Comparison of ENCODE assay signal across 22 mouse cellular contexts in genomic region chr12:52138296-52138695, GRCm38 (mm10). TPM values are rescaled to one million over a fixed set of nuclear protein-coding genes. Genes with fewer than 3 reads are reported as not detected.
DNase-seq lines count a peak whose midpoint lies in the region; ATAC-seq lines count a peak whose summit lies in the region.
"Had no signal": no experiment of that assay in that cellular context is flagged by ENCODE, and none has a peak within 500 bp of the region (broad histone marks: within the 10 kb centered on the region; RNA-seq: fewer than 3 reads in every experiment).

No protein-coding gene starts in this region.

- DNase-seq in midbrain, embryonic 14.5 days, result peak; percentile 30
- DNase-seq in brain, adult 2 months (ENCODE audit: low read depth, low spot score), result peak; percentile 37
- peak; percentile 37 for DNase-seq in brain, embryonic 18.5 days (ENCODE audit: low read depth, low spot score)
- no peak for DNase-seq in frontal cortex, postnatal 36 days (ENCODE audit: low spot score in 2 of 2)
- DNase-seq in urinary bladder, postnatal 25 days (ENCODE audit: low spot score), result no peak
- no peak for DNase-seq in layer of hippocampus, postnatal 10 days (ENCODE audit: low spot score in 2 of 2)
- DNase-seq: adrenal gland, adult 8-10 months; adrenal gland, postnatal 36 days; cerebellum, adult 18-20 months; cerebellum, adult 9-11 months; cerebellum, postnatal 36 days; gastrocnemius, postnatal 10 days; heart, adult 18-20 months; heart, postnatal 10 days; heart, postnatal 4 days had no signal

- no peak overlapping the region for H3K27ac ChIP-seq in midbrain, embryonic 14.5 days (replicated peaks; ENCODE audit: low read depth, low read length)
- H3K27ac ChIP-seq in midbrain, embryonic 15.5 days, result no peak overlapping the region
- peak overlapping the region; percentile 32; the same call in 1 of the 2 replicates for H3K27ac ChIP-seq in forebrain, embryonic 15.5 days (replicated peaks)
- H3K27ac ChIP-seq: embryonic facial prominence, embryonic 15.5 days; heart, embryonic 10.5 days; hindbrain, embryonic 12.5 days had no signal

- H3K27me3 ChIP-seq in midbrain, embryonic 14.5 days (ENCODE audit: control insufficient read depth, insufficient read depth, low read length), result no peaks in the 10 kb centered on the region
- H3K27me3 ChIP-seq in midbrain, embryonic 15.5 days (replicated peaks), result no peaks in the 10 kb centered on the region
- H3K27me3 ChIP-seq in forebrain, embryonic 15.5 days, result no peaks in the 10 kb centered on the region
- H3K27me3 ChIP-seq: embryonic facial prominence, embryonic 15.5 days; hindbrain, embryonic 12.5 days had no signal

- no peaks in the 10 kb centered on the region for H3K4me1 ChIP-seq in midbrain, embryonic 14.5 days (ENCODE audit: control insufficient read depth, insufficient read depth, low read length)
- H3K4me1 ChIP-seq in midbrain, embryonic 15.5 days, result 0 out of 2 replicates have a peak, but pooled peaks cover 3% of the 10 kb centered on the region
- H3K4me1 ChIP-seq in forebrain, embryonic 15.5 days, result peaks cover 23% of the 10 kb centered on the region
- H3K4me1 ChIP-seq: embryonic facial prominence, embryonic 15.5 days; heart, embryonic 10.5 days had no signal

- no peak overlapping the region for H3K4me3 ChIP-seq in midbrain, embryonic 14.5 days (replicated peaks; ENCODE audit: low read depth, low read length)
- H3K4me3 ChIP-seq in midbrain, embryonic 15.5 days, result no peak overlapping the region
- no peak overlapping the region for H3K4me3 ChIP-seq in forebrain, embryonic 15.5 days
- H3K4me3 ChIP-seq: embryonic facial prominence, embryonic 15.5 days; heart, embryonic 10.5 days; hindbrain, embryonic 12.5 days had no signal

- H3K9me3 ChIP-seq in midbrain, embryonic 14.5 days (ENCODE audit: control insufficient read depth, low read length), result no peaks in the 10 kb centered on the region
- no peaks in the 10 kb centered on the region for H3K9me3 ChIP-seq in midbrain, embryonic 15.5 days
- no peaks in the 10 kb centered on the region for H3K9me3 ChIP-seq in forebrain, embryonic 15.5 days
- H3K9me3 ChIP-seq: embryonic facial prominence, embryonic 15.5 days; heart, embryonic 10.5 days; hindbrain, embryonic 12.5 days had no signal

- no peak overlapping the region for H3K4me2 ChIP-seq in midbrain, embryonic 14.5 days (ENCODE audit: low read length)
- no peak overlapping the region for H3K4me2 ChIP-seq in midbrain, embryonic 15.5 days
- H3K4me2 ChIP-seq in forebrain, embryonic 15.5 days (replicated peaks), result peak overlapping the region; percentile 22
- H3K4me2 ChIP-seq: embryonic facial prominence, embryonic 15.5 days; hindbrain, embryonic 12.5 days had no signal

- 46% methylated on average over 4 of the region's 4 CpGs for WGBS in midbrain, embryonic 14.5 days
- 40% methylated on average over 4 of the region's 4 CpGs for WGBS in midbrain, embryonic 15.5 days
- 9% methylated on average over 4 of the region's 4 CpGs for WGBS in forebrain, embryonic 15.5 days

- H3K36me3 ChIP-seq in midbrain, embryonic 14.5 days (ENCODE audit: control insufficient read depth, insufficient read depth, low read length), result no peaks in the 10 kb centered on the region
- H3K36me3 ChIP-seq in midbrain, embryonic 15.5 days (replicated peaks), result no peaks in the 10 kb centered on the region
- no peaks in the 10 kb centered on the region for H3K36me3 ChIP-seq in forebrain, embryonic 15.5 days
- H3K36me3 ChIP-seq: embryonic facial prominence, embryonic 15.5 days; heart, embryonic 10.5 days; hindbrain, embryonic 12.5 days had no signal

- ATAC-seq in midbrain, embryonic 14.5 days (ENCODE audit: low FRiP score, low TSS enrichment), result no peak
- ATAC-seq in midbrain, embryonic 15.5 days (replicated peaks), result no peak
- peak; percentile 92 for ATAC-seq in forebrain, embryonic 15.5 days (replicated peaks)
- ATAC-seq: hindbrain, embryonic 16.5 days; inflammation-experienced regulatory T-cells, adult 6 months had no signal

- no peak overlapping the region for H3K9ac ChIP-seq in midbrain, embryonic 14.5 days (replicated peaks; ENCODE audit: low read length)
- H3K9ac ChIP-seq in midbrain, embryonic 15.5 days, result no peak overlapping the region
- no peak overlapping the region for H3K9ac ChIP-seq in forebrain, embryonic 15.5 days (replicated peaks)
- H3K9ac ChIP-seq: embryonic facial prominence, embryonic 15.5 days; hindbrain, embryonic 12.5 days had no signal

RNA-seq across cellular contexts. Expression of gene Nubpl, which starts 40.8 kb away (rescaled TPM):
- polyA plus RNA-seq in midbrain, embryonic 14.5 days (2014; fragmentation: Nextera tagmentation; extraction: Ambion mirVana), result 7.8 and 8.3 TPM in 2 replicates
- polyA plus RNA-seq in midbrain, embryonic 15.5 days (2015; fragmentation: Nextera tagmentation; extraction: Ambion mirVana), result 8.3 TPM in 2 replicates
- 9.3 and 10.9 TPM in 2 replicates for polyA plus RNA-seq in forebrain, embryonic 15.5 days (2015; fragmentation: Nextera tagmentation; extraction: Ambion mirVana)
- total RNA-seq in layer of hippocampus, postnatal 10 days (2021), result 1 to 10 TPM; 4.7 to 6.1 TPM

Comparison
In these comparisons a context has a peak if more than half of its experiments do, and no peak if none do; other contexts are left out.
1. DNase-seq: peak in midbrain, embryonic 14.5 days (single experiment), brain, adult 2 months (single experiment) and brain, embryonic 18.5 days (single experiment); none in frontal cortex, postnatal 36 days (0 of 2), urinary bladder, postnatal 25 days (single experiment) and layer of hippocampus, postnatal 10 days (0 of 2).